ENCODE assay signal across 21 mouse cellular contexts in genomic region chr1:162834342-162834741, GRCm38 (mm10). TPM values are rescaled to one million over a fixed set of nuclear protein-coding genes. Genes with fewer than 3 reads are reported as not detected.
A peak's percentile ranks its signal among the peaks of the same experiment; 100 is the strongest.
DNase-seq lines count a peak whose midpoint lies in the region; ATAC-seq and TF ChIP-seq lines count a peak whose summit lies in the region.
"Had no signal": no experiment of that assay in that cellular context is flagged by ENCODE, and none has a peak within 500 bp of the region (broad histone marks: within the 10 kb centered on the region; RNA-seq: fewer than 3 reads in every experiment).

No protein-coding gene starts in this region.

- H3K36me3 ChIP-seq in lung, postnatal 0 days (ENCODE audit: insufficient read depth, low read length), result 0 out of 2 replicates have a peak, but pooled peaks cover 2% of the 10 kb centered on the region
- H3K36me3 ChIP-seq in midbrain, embryonic 10.5 days, result no peaks in the 10 kb centered on the region
- H3K36me3 ChIP-seq in midbrain, embryonic 16.5 days (ENCODE audit: control insufficient read depth, insufficient read depth, low read length), result no peaks in the 10 kb centered on the region
- H3K36me3 ChIP-seq: embryonic facial prominence, embryonic 13.5 days; embryonic facial prominence, embryonic 15.5 days; forebrain, embryonic 10.5 days; forebrain, embryonic 12.5 days had no signal

- H3K27me3 ChIP-seq in lung, postnatal 0 days (replicated peaks; ENCODE audit: insufficient read depth, low read length), result no peaks in the 10 kb centered on the region
- H3K27me3 ChIP-seq in midbrain, embryonic 10.5 days (ENCODE audit: low read depth, poor library complexity, severe bottlenecking), result no peaks in the 10 kb centered on the region
- no peaks in the 10 kb centered on the region for H3K27me3 ChIP-seq in midbrain, embryonic 16.5 days (ENCODE audit: control insufficient read depth, insufficient read depth, low read depth, low read length)
- H3K27me3 ChIP-seq: embryonic facial prominence, embryonic 13.5 days; embryonic facial prominence, embryonic 15.5 days had no signal

- no peak for TF ChIP-seq CTCF in lung, postnatal 0 days (IDR thresholded peaks at IDR 0.05)

- 65% methylated on average over 5 of the region's 5 CpGs for WGBS in lung, postnatal 0 days
- 82% methylated on average over 5 of the region's 5 CpGs for WGBS in midbrain, embryonic 10.5 days
- WGBS in midbrain, embryonic 16.5 days, result 84% methylated on average over 5 of the region's 5 CpGs

- no peak overlapping the region for H3K4me2 ChIP-seq in lung, postnatal 0 days (replicated peaks; ENCODE audit: low read depth, low read length)
- H3K4me2 ChIP-seq in midbrain, embryonic 16.5 days (ENCODE audit: low read length), result no peak overlapping the region
- H3K4me2 ChIP-seq: embryonic facial prominence, embryonic 13.5 days; embryonic facial prominence, embryonic 15.5 days; forebrain, embryonic 12.5 days had no signal

- ATAC-seq in lung, postnatal 0 days, result peak; percentile 16; the same call in 1 of the 2 replicates
- ATAC-seq in midbrain, embryonic 16.5 days, result no peak
- ATAC-seq: forebrain, embryonic 14.5 days; forebrain, embryonic 16.5 days had no signal

- peak; percentile 21 for DNase-seq in lung, postnatal 0 days (ENCODE audit: low spot score)
- DNase-seq in lung, postnatal 4 days, result no peak
- no peak for DNase-seq in midbrain, embryonic 10.5 days (ENCODE audit: low spot score)
- DNase-seq: adrenal gland, adult 2 months; adrenal gland, postnatal 10 days; adrenal gland, postnatal 25 days; cerebellum, adult 11 months; cerebellum, adult 18-20 months; cerebellum, adult 8-10 months; cerebellum, adult 9-11 months; cerebellum, postnatal 14 days; cerebellum, postnatal 36 days; embryo, embryonic 11 days had no signal

- H3K4me3 ChIP-seq in lung, postnatal 0 days (ENCODE audit: low read depth, low read length), result no peak overlapping the region
- no peak overlapping the region for H3K4me3 ChIP-seq in midbrain, embryonic 10.5 days
- H3K4me3 ChIP-seq in midbrain, embryonic 16.5 days (ENCODE audit: low read depth, low read length), result no peak overlapping the region
- H3K4me3 ChIP-seq: embryonic facial prominence, embryonic 13.5 days; embryonic facial prominence, embryonic 15.5 days; erythroblast, embryonic 14.5 days; forebrain, embryonic 10.5 days; forebrain, embryonic 12.5 days had no signal

- no peaks in the 10 kb centered on the region for H3K4me1 ChIP-seq in lung, postnatal 0 days (ENCODE audit: insufficient read depth, low read depth, low read length)
- H3K4me1 ChIP-seq in midbrain, embryonic 10.5 days, result peaks cover 27% of the 10 kb centered on the region
- peaks cover 15% of the 10 kb centered on the region for H3K4me1 ChIP-seq in midbrain, embryonic 16.5 days (ENCODE audit: control insufficient read depth, insufficient read depth, low read length)

- H3K27ac ChIP-seq in lung, postnatal 0 days (ENCODE audit: low read length), result no peak overlapping the region
- H3K27ac ChIP-seq in midbrain, embryonic 10.5 days (replicated peaks), result 0 out of 2 replicates have a peak overlapping the region, but pooled peaks have one; percentile 49
- no peak overlapping the region for H3K27ac ChIP-seq in midbrain, embryonic 16.5 days (ENCODE audit: low read length)
- H3K27ac ChIP-seq: embryonic facial prominence, embryonic 13.5 days; embryonic facial prominence, embryonic 15.5 days; forebrain, embryonic 10.5 days; forebrain, embryonic 12.5 days had no signal

- H3K9me3 ChIP-seq in lung, postnatal 0 days (ENCODE audit: low read length), result no peaks in the 10 kb centered on the region
- H3K9me3 ChIP-seq in midbrain, embryonic 10.5 days (replicated peaks), result no peaks in the 10 kb centered on the region
- no peaks in the 10 kb centered on the region for H3K9me3 ChIP-seq in midbrain, embryonic 16.5 days (replicated peaks; ENCODE audit: control insufficient read depth, low read length, poor library complexity, severe bottlenecking)
- H3K9me3 ChIP-seq: embryonic facial prominence, embryonic 13.5 days; embryonic facial prominence, embryonic 15.5 days; forebrain, embryonic 12.5 days had no signal

- peak; percentile 73 for TF ChIP-seq EP300 in lung, postnatal 0 days (IDR thresholded peaks at IDR 0.05)

- no peak overlapping the region for H3K9ac ChIP-seq in lung, postnatal 0 days (replicated peaks; ENCODE audit: low read depth)
- no peak overlapping the region for H3K9ac ChIP-seq in midbrain, embryonic 16.5 days (ENCODE audit: low read depth, low read length)
- H3K9ac ChIP-seq: embryonic facial prominence, embryonic 13.5 days; embryonic facial prominence, embryonic 15.5 days; forebrain, embryonic 12.5 days had no signal

RNA-seq across cellular contexts. Expression of gene Fmo4, which starts 20.6 kb away (rescaled TPM):
- polyA plus RNA-seq in lung, postnatal 0 days (2015; fragmentation: Nextera tagmentation; extraction: Ambion mirVana), result 1.6 and 2.5 TPM in 2 replicates
- polyA plus RNA-seq in midbrain, embryonic 10.5 days (2016; fragmentation: Nextera tagmentation; extraction: Ambion mirVana), result 0.58 and 0.95 TPM in 2 replicates
- 0.38 and 0.81 TPM in 2 replicates for polyA plus RNA-seq in midbrain, embryonic 16.5 days (2015; fragmentation: Nextera tagmentation; extraction: Ambion mirVana)
- polyA plus RNA-seq: erythroblast, embryonic 14.5 days had no signal

RNA-seq across cellular contexts. Expression of gene Fmo1, which starts 32.1 kb away (rescaled TPM):
- polyA plus RNA-seq in lung, postnatal 0 days (2015; fragmentation: Nextera tagmentation; extraction: Ambion mirVana), result 86.4 and 103 TPM in 2 replicates
- polyA plus RNA-seq in midbrain, embryonic 10.5 days (2016; fragmentation: Nextera tagmentation; extraction: Ambion mirVana), result 10.9 and 14.7 TPM in 2 replicates
- 23.0 and 32.3 TPM in 2 replicates for polyA plus RNA-seq in midbrain, embryonic 16.5 days (2015; fragmentation: Nextera tagmentation; extraction: Ambion mirVana)
- polyA plus RNA-seq: erythroblast, embryonic 14.5 days had no signal
